Mouse (Mus musculus): ENCODE measurements at regions not wholly inside any gene's neighbourhood (a gene's known extent, or its start where the extent isn't known, plus 50 kb on each side); places are given as distances from the start of the nearest gene placed in this dataset.

DNA sequence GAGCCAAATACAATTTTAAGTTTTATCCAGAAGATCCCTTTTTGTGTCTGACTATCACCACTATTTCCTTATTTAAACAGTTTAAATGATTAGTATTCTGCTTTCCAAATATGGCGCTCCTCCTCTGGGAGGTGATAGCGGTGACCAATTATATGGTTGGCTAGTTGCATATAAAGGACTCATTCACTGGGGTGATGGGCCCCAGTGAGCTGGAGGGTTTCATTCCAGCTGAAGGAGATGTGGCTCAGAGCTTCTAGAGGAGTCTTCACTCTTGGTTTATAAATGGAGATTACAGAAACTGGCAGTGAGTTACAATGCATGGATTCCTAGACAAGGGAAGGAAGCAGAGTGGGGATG, 50.7 kb upstream of the Gm7361 start:
- no peak for DNase-seq

- no peak for DNase-seq
Measured at GRCm38 (mm10) chr5:26206066-26206765, 51.3 kb upstream of the Gm7361 start.

GRCm38 (mm10) chr5:26202471-26202870, 55.0 kb upstream of the Gm7361 start:
- DNase-seq = no peak

GRCm38 (mm10) chr5:26189377-26189776, 68.1 kb upstream of the Gm7361 start:
- peak; percentile 13 for DNase-seq

DNA sequence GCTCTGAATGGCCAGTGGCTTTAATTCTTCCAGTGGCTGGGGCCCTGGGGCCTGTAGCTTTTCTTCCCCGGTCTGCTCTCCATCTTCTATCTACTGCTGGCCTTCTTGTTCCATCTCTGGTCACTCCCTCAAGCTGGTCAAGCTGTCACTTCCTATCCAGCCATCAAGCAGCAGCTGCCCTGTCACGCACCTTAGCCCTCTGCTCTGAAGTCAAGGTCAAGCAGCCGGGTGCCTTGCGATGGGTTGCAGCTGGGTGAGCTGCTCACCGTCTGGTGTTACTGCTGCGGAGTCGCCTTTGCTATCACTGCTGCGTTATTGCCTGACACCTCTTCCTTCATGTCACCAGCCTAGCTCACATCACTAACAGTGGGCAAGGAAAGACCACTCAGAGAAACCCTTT, 66.0 kb upstream of the Gm10220 start:
- no peak for DNase-seq

DNA sequence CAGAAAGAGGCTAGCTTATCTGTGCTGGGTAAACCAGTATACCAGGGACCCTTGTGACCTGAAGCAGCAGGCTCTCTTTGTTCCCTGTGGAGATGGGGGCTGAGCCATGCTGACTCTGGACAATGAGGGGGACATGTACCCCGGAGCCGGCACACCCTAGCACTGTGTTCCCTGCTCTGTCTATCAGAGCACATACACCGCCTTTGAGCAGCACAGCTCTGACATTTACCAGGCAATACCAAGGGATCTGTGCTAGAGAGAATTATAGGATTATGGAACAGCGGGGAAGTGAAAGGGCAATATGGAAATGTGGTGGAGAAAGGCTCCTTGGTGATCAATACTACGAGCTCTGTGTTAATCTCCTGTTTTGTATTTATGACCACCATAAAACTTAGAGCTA, 64.2 kb upstream of the Gm10220 start:
- DNase-seq = no peak

DNA sequence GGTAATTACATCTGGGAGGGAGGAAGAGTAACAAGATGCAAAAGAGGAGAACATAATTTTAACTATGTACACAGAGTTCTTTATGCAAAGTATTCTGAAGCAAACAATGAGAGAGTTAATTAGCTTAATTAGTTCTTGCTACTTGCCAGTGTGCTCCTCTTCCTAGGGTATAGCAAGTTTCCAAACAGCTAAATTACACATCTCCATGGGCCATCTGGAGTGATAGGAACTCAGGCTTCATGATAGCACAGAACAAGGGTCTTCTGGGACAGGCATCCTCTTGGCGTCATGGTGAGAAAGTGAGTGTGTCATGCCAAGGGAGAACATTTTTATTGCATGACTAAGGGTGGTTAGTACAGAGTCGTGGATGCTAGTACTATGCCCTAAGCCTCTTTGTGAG, 54.8 kb upstream of the Gm10220 start:
- DNase-seq = no peak

DNA sequence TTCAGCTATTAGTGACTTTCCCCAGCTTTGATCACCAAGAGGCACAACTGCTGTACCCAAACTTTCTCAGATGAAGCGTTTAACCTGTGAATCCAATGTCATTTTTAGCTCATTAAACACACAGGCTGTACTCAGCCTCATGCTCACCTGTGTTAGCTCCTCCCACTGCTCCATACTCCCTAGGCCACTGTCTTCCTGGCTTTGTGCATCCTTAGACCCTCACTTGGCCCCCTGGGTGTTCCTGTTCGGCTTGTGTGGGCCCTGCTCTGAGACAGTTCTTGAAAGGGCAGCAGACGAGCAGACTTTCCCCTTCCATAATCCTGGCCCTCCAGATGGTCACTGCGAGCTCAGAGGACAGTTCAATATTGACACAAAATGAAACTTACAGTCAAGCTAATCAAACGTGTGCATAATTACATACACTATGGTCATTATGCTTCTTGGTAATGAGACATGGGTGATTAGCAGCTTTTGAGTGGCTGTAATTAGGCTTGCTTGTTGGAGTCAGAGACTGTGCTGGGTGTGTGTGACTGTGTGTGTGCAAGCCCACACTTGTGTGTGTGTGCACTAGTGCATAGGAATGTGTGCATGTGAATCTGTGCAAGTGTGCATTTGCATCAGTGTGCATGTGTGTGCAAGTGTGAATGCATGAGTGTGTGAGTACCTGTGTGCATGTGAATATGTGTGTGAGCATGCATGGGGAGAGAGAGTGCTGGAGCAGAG, 50.6 kb upstream of the Gm10220 start:
- DNase-seq = no peak

- DNase-seq = no peak
Measured at GRCm38 (mm10) chr5:26170717-26171500, 49.7 kb upstream of the Gm10220 start.

Measured in cerebellum, adult 9-10 months (tissue).